Mouse (Mus musculus): ENCODE results near the gene Mgat5.

DNA sequence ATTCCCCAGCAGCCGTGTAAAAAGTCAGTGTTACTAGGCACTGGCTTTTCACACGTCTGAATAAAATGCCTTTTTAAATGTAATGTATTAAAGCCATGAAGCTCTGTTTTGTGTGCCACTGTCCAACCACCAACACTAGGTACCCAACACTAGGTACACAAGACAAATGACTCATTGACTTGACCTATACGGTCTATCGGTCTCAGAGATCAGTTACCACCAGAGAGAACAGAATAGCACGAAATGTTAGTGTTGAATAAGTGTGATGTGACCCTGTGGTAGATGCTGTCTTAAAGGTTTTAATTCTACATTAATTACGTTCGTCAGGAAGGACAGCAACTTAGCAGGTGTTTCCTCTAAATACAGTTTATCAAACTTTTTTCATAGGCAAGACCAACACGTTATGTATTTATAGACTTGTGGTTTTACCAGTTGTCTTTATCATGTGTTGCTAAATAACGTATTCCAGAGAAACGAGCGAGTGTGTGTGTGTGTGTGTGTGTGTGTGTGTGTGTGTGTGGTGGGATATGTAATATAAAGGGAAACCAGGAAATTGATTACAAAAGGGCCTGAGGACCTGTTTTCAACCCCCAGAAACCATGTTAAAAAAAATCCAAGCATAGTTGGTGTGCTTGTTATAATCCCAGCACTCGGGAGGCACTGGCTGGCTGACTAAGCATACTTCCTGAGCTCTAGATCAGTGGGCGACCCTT lies 104.3 kb downstream of the Mgat5 start:
- TF ChIP-seq POLR2A (IDR thresholded peaks at IDR 0.05; ENCODE audit: control insufficient read depth, extremely low read depth, insufficient read depth, low read length, poor library complexity) (no peak), CTCF (IDR thresholded peaks at IDR 0.05; ENCODE audit: borderline replicate concordance, control insufficient read depth, extremely low read depth, insufficient read depth, low read length, poor library complexity) (no peak)

All from thymus, adult 2 months (tissue).